Mouse (Mus musculus) cerebellum, adult 9-11 months (tissue): ENCODE results near the gene Mapk1ip1.

Experiments used
- DNase-seq: peaks from one replicate; pipeline ENCODE4 v3.0.0; 2022

Gene Mapk1ip1

DNA sequence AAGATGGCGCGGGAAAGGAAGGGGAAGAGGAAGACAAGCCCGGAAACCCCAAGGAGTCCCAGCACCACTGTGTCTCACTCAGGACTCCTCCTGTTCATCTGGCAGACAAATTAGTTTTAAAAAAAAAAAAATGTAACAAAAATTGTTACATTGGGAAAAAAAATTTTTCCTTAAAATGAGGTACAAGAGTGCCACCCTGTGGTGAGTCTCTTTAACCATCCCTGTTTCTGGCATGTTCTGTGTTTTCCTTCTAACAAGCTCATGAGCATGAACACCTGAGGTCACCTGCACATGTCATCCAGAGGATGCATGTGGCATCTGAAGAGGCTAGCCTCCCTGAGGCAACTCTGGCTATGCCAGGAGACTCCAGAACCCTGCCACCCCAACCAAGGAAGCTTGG lies 11.0 kb downstream of the Mapk1ip1 start:
- DNase-seq = no peak

DNA sequence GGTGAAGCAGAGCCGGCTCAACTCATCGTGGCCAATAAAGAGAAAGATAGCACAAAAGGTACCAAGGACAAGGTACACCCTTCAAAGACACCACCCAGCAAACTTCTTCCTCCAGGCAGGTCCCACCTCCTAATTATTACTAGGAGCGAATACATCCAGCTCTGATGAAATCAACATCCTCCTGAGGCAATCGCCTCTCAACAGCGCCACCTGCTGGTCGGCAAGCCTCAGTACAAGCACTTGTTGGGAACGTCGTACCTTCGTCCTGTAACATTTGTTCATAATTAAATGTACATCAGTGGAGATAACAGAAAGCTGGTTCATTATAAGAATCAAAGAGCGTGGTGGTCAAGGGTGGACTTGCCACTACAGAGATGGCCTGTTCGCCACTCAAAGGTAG lies 18.3 kb downstream of the Mapk1ip1 start:
- peak; percentile 36 for DNase-seq

DNA sequence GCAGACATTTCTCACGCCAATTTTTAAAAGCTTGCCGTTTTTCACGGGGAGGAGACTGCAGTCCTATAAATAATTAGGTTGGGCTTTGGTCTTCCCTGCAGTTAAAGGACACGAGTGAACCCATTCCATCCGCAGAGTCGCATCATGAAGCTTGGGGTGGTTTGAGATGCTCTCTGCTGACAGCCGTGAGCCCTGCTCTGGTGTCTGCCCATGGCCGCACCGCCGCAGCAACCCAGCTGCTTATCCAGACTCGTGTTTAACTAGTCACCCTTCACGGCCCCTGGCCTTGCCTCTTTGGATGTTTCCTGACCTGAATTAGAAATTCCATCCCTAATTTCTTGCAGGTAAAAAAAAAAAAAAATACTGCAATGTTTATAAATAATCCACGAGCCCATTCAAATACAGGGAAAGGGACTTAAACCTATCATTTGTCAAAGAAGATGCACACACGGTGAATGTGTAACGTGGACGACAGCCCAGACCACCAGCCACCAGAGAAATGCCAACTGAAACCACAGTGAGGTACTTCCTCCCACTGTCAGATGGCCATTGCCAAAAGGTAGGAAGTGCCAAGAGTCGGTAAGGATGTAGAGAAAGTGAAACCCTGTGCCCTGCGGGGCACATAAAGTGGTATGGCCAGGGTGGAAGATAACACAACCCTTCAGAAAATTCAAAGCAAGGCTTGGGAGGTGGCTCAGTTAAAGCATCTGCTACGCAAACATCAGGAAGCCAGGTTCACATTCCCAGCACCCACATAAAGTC lies 20.9 kb downstream of the Mapk1ip1 start:
- no peak for DNase-seq

DNA sequence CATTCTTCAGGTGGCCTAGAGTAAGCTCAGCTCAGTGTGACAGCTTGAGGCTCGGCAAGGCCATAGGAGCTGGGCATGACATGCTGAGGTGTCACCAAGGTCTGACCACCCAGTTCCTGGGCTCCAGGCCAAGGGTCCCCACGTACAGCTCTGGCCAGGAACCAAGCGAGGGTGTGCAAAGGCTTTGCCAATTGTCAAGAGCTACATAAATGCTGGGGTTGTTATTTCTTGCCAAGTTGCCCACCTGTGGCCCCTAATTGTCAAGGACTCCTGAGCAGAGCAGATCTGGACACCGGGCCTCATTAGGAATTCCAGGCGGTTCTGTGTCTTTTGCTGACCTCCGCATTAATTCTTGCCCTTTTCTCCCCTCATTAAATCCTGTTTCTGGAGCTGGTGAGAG lies 21.6 kb downstream of the Mapk1ip1 start:
- DNase-seq = no peak

DNA sequence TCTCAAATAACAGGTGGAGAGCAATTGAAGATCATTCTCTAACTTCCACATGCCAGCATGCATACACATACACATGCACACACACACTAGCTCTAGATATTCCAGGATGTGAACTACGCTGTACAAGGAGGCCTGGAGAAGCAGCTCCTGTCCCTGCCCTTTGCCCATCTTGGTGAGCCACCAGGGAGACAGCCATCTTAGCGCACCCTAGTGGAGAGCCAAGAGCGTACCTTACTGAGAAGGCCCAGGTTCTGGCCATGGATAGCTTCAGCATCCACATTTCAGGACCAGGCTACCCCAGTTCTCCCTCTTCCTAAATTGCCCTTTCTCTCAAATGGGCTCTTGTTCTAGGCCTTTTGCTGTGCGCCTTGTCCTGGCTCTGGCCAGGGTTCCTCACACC lies 27.8 kb downstream of the Mapk1ip1 start:
- DNase-seq = no peak

DNA sequence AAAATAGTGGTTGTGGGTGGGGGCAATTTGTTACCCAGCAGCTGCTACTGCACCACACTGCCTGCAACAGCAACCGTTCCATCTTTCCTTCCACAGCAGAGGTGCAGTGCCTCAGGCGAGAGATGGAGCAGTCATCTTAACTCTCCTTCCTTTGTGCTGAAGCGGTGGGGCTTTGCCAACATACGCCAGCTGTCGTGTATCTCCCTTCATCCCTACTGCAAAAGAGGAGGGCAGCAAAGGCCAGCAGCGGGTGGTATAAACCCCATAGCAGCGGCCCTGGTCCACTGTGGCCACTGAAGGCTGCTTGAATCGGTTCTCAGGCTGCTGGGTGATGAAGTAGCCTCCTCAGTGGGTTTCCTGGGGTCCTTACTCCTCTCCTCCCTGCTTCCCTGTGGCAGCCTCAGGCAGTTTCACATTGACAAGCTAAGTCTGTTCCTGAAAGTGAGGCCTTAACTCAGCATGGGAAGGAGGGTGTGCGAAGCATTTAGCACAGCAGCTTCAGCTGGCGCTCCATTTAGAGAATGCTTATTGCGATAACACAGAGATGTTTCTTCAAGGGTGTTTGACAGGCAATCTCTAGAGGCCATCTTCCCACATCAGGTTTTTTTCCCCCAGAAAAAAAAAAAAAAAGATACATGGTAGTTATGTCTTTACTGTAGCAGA lies 32.7 kb downstream of the Mapk1ip1 start:
- no peak for DNase-seq

DNA sequence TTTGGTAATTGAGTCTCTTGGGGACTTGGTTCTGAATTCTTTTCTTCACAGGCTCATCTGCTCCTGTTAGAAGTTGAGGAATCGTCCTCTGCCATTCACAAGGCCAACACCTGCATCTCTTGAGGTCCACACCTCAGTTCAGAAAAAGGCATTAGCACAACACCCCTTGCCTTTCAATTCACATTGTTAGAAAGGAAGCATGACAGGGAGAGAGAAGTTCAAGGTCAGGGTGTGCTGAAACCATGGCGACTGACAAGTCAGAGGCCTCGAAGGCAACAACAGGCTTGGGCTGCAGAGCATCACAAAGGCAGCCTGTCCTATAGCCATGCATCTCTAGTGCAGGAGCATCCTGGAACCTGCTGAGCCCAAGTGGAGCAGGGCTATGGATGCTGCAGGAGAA lies 38.9 kb downstream of the Mapk1ip1 start:
- DNase-seq = no peak

DNA sequence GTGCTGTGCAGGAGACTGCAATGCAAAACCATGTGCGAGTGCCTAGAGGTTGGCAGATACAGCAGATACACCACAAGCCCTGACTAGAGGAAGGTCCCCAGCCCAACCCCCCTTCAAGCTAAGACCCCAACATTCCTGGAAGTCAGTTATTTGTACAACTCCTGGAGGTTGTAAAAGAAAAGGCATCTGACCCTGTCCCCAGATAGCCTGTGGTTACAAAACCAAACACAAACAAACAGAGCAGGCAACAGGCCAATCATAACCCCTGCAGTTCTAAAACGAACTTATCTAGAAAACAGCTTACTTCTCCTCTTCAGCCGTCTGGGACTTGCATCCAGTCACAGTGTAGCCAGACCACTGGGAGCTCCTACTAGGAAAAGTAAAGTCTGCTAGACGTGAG lies 42.7 kb downstream of the Mapk1ip1 start:
- DNase-seq = no peak

DNA sequence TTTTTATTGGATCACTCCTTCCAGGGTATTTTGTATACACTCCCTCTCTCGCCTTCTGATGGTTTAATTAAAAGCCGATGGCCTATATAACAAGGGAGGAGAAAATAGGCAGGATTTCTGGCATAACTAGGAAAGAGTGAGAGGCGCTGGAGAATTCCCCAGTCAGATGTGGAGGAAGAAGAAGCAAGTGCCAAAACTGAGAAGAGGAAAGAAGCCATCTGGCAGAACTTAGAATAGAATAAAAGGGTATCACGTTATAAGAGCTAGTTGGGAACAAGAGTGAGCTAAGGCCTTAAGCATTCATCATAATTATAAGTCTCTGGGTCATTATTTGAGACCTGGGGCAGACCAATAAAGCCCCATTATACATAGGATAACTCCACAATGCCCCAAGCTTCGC lies 58.0 kb downstream of the Mapk1ip1 start:
- no peak for DNase-seq
